In genomic region chr17:30901627-30902026, GRCm38 (mm10) we compare ENCODE assay signal across 8 mouse cellular contexts. TPM values are rescaled to one million over a fixed set of nuclear protein-coding genes. Genes with fewer than 3 reads are reported as not detected.
DNase-seq lines count a peak whose midpoint lies in the region; ATAC-seq and TF ChIP-seq lines count a peak whose summit lies in the region.

TSS of gene Glp1r (plus strand) at chr17:30901817.

- DNase-seq in liver, adult 2 months (ENCODE audit: extremely low read depth, low read depth, low spot score), result no peak
- no peak for DNase-seq in liver
- no peak for DNase-seq in liver, embryonic 11.5 days (ENCODE audit: low spot score)
- no peak for DNase-seq in right cerebral cortex, postnatal 4 days
- no peak for DNase-seq in layer of hippocampus, adult 11-12 months (ENCODE audit: low spot score)
- DNase-seq in layer of hippocampus, postnatal 36 days, result no peak

- no peaks in the 10 kb centered on the region for H3K79me2 ChIP-seq in liver, adult 2 months (ENCODE audit: control insufficient read depth, insufficient read depth, low read length)
- H3K79me2 ChIP-seq in myocyte (ENCODE audit: control insufficient read depth, insufficient read depth), result no peaks in the 10 kb centered on the region

- H3K4me2 ChIP-seq in forebrain, embryonic 16.5 days (ENCODE audit: low read length), result peak within 1 kb of the TSS; percentile 89
- peak within 1 kb of the TSS; percentile 80 for H3K4me2 ChIP-seq in liver, embryonic 11.5 days
- H3K4me2 ChIP-seq in myocyte (ENCODE audit: low read depth), result peak within 1 kb of the TSS; percentile 36

- peak within 1 kb of the TSS; percentile 17; the same call in 1 of the 2 replicates for H3K4me3 ChIP-seq in liver, adult 2 months (ENCODE audit: insufficient read depth, low read depth, low read length)
- peak within 1 kb of the TSS; percentile 51 for H3K4me3 ChIP-seq in forebrain, embryonic 16.5 days (replicated peaks; ENCODE audit: low read length)
- H3K4me3 ChIP-seq in liver, embryonic 11.5 days (ENCODE audit: low read depth, low read length), result peak within 1 kb of the TSS; percentile 47
- no peak within 1 kb of the TSS for H3K4me3 ChIP-seq in myocyte

- TF ChIP-seq POLR2A in liver, adult 2 months (IDR thresholded peaks at IDR 0.05; ENCODE audit: extremely low read depth, insufficient read depth, low read length), result no peak
- TF ChIP-seq POLR2A in myocyte (IDR thresholded peaks at IDR 0.05; ENCODE audit: insufficient read length, low read depth), result no peak

- no peak within 1 kb of the TSS for H3K27ac ChIP-seq in liver, adult 2 months (replicated peaks; ENCODE audit: insufficient read depth, low read depth, low read length)
- no peak within 1 kb of the TSS for H3K27ac ChIP-seq in forebrain, embryonic 16.5 days (ENCODE audit: low read length)
- no peak within 1 kb of the TSS for H3K27ac ChIP-seq in liver, embryonic 11.5 days (ENCODE audit: low read depth, low read length)

- no peak within 1 kb of the TSS for H3K9ac ChIP-seq in liver, adult 2 months (ENCODE audit: low read depth, low read length)
- H3K9ac ChIP-seq in forebrain, embryonic 16.5 days (replicated peaks; ENCODE audit: low read depth, low read length), result peak within 1 kb of the TSS; percentile 59
- peak within 1 kb of the TSS; percentile 30; the same call in 1 of the 2 replicates for H3K9ac ChIP-seq in liver, embryonic 11.5 days (ENCODE audit: low read depth, low read length)

- H3K27me3 ChIP-seq in liver, adult 2 months (ENCODE audit: control insufficient read depth, insufficient read depth, low read length), result peaks cover 6% of the 10 kb centered on the region; the same call in 1 of the 2 replicates
- H3K27me3 ChIP-seq in forebrain, embryonic 16.5 days (replicated peaks; ENCODE audit: control insufficient read depth, insufficient read depth, low read length), result peaks cover 11% of the 10 kb centered on the region
- peaks cover 37% of the 10 kb centered on the region for H3K27me3 ChIP-seq in liver, embryonic 11.5 days (replicated peaks; ENCODE audit: control insufficient read depth, insufficient read depth, low read length)
- no peaks in the 10 kb centered on the region for H3K27me3 ChIP-seq in myocyte (ENCODE audit: control insufficient read depth, insufficient read depth, insufficient read length)

- TF ChIP-seq CTCF in liver, adult 2 months (IDR thresholded peaks at IDR 0.05; ENCODE audit: low read depth, low read length), result no peak

- ATAC-seq in forebrain, embryonic 16.5 days, result no peak
- no peak for ATAC-seq in liver, embryonic 11.5 days (replicated peaks; ENCODE audit: low FRiP score)

- H3K9me3 ChIP-seq in forebrain, embryonic 16.5 days (ENCODE audit: control insufficient read depth, low read length), result no peaks in the 10 kb centered on the region
- no peaks in the 10 kb centered on the region for H3K9me3 ChIP-seq in liver, embryonic 11.5 days (ENCODE audit: control insufficient read depth, low read length)

- H3K4me1 ChIP-seq in liver, adult 2 months (ENCODE audit: control insufficient read depth, insufficient read depth, low read length), result no peaks in the 10 kb centered on the region
- H3K4me1 ChIP-seq in forebrain, embryonic 16.5 days (replicated peaks; ENCODE audit: control insufficient read depth, insufficient read depth, low read length), result peaks cover 8% of the 10 kb centered on the region
- H3K4me1 ChIP-seq in liver, embryonic 11.5 days (replicated peaks; ENCODE audit: control insufficient read depth, insufficient read depth, low read length), result peaks cover 5% of the 10 kb centered on the region

- H3ac ChIP-seq in myocyte (ENCODE audit: control insufficient read depth, insufficient read length), result no peak within 1 kb of the TSS

- no peaks in the 10 kb centered on the region for H3K36me3 ChIP-seq in liver, adult 2 months (ENCODE audit: control insufficient read depth, insufficient read depth, low read length)
- no peaks in the 10 kb centered on the region for H3K36me3 ChIP-seq in forebrain, embryonic 16.5 days (ENCODE audit: control insufficient read depth, insufficient read depth)
- no peaks in the 10 kb centered on the region for H3K36me3 ChIP-seq in liver, embryonic 11.5 days (ENCODE audit: control insufficient read depth, insufficient read depth, low read length)
- no peaks in the 10 kb centered on the region for H3K36me3 ChIP-seq in myocyte (ENCODE audit: control insufficient read depth, insufficient read depth)

- 2% methylated on average over 37 of the region's 37 CpGs for WGBS in liver, adult 2 months
- WGBS in forebrain, embryonic 16.5 days, result under 1% methylated on average over 36 of the region's 37 CpGs
- 3% methylated on average over 31 of the region's 37 CpGs for WGBS in liver, embryonic 11.5 days

TF ChIP-seq in myocyte, 11 proteins besides CTCF, POLR2A, EP300 and RAD21:
- TF ChIP-seq CEBPB (IDR thresholded peaks at IDR 0.05; ENCODE audit: insufficient read depth, poor library complexity, severe bottlenecking), result no peak

RNA-seq across cellular contexts. Expression of gene Glp1r, which starts in this region (rescaled TPM):
- total RNA-seq in liver, adult 2 months (2014; rRNA removed), result 0.09 and 0.13 TPM in 2 replicates
- polyA plus RNA-seq in liver, adult 2 months (2012; rRNA removed), result 0.02 TPM in 1 of 2 replicates, not detected in the other
- polyA plus RNA-seq in forebrain, embryonic 16.5 days (2015; fragmentation: Nextera tagmentation; extraction: Ambion mirVana), result 0.04 and 0.23 TPM in 2 replicates
- 0.08 and 0.13 TPM in 2 replicates for polyA plus RNA-seq in liver, embryonic 11.5 days (2014; fragmentation: Nextera tagmentation; extraction: Ambion mirVana)
- polyA plus RNA-seq in myocyte (2012; fragmentation: generic; extraction: Trizol), result 1.3 TPM
- total RNA-seq in layer of hippocampus, postnatal 36 days (2021), result 1 to 10 TPM; 2.8 to 3.8 TPM

Comparison
In these comparisons a context has a peak if more than half of its experiments do, and no peak if none do; other contexts are left out.
1. H3K4me2 ChIP-seq: peak in every context shown above with its lines; median percentile 89 in forebrain, embryonic 16.5 days; 80 in liver, embryonic 11.5 days; 36 in myocyte.